Comparison of ENCODE assay signal across 12 mouse cellular contexts in the genomic region with DNA sequence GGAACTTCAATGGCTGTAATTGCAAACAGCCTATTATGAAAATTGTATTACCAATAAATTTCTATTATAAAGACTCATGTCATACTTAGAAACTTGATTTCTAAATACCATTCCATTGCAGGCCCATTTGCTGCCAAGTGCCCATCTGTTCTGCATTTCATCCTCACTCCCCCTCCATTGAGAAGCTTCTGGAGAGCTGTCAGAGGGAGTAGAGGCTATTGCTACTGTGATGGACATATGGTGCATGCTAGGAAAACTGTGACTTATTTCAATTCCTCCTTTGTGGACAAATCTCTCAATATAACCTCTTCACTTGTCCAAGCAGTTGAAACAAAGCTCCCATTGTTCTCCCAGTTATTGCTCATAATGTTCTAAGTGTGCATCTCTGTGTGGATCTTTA. TPM values are rescaled to one million over a fixed set of nuclear protein-coding genes. Genes with fewer than 3 reads are reported as not detected.
A peak's percentile ranks its signal among the peaks of the same experiment; 100 is the strongest.
DNase-seq lines count a peak whose midpoint lies in the region; ATAC-seq and TF ChIP-seq lines count a peak whose summit lies in the region.
"Had no signal": no experiment of that assay in that cellular context is flagged by ENCODE, and none has a peak within 500 bp of the region (broad histone marks: within the 10 kb centered on the region; RNA-seq: fewer than 3 reads in every experiment).

No protein-coding gene starts in this region.

- no peaks in the 10 kb centered on the region for H3K36me3 ChIP-seq in hindbrain, postnatal 0 days (ENCODE audit: insufficient read depth, low read length)
- H3K36me3 ChIP-seq in hindbrain, embryonic 16.5 days (ENCODE audit: control insufficient read depth, insufficient read depth, low read length), result 0 out of 2 replicates have a peak, but pooled peaks cover 2% of the 10 kb centered on the region

- ATAC-seq in hindbrain, postnatal 0 days, result peak; percentile 51; the same call in 1 of the 2 replicates
- ATAC-seq in hindbrain, embryonic 16.5 days, result no peak

- no peak overlapping the region for H3K9ac ChIP-seq in hindbrain, postnatal 0 days (replicated peaks; ENCODE audit: low read length)
- H3K9ac ChIP-seq in hindbrain, embryonic 16.5 days (ENCODE audit: low read depth, low read length), result no peak overlapping the region
- H3K9ac ChIP-seq: hindbrain, embryonic 13.5 days had no signal

- H3K27ac ChIP-seq in hindbrain, postnatal 0 days, result no peak overlapping the region
- H3K27ac ChIP-seq in hindbrain, embryonic 16.5 days (ENCODE audit: low read depth, low read length), result no peak overlapping the region
- H3K27ac ChIP-seq: heart, adult 2 months; hindbrain, embryonic 13.5 days; macrophage had no signal

- no peaks in the 10 kb centered on the region for H3K4me1 ChIP-seq in hindbrain, postnatal 0 days (ENCODE audit: insufficient read depth, low read length)
- H3K4me1 ChIP-seq in hindbrain, embryonic 16.5 days (ENCODE audit: control insufficient read depth, insufficient read depth, low read depth, low read length), result no peaks in the 10 kb centered on the region
- H3K4me1 ChIP-seq: hindbrain, embryonic 13.5 days had no signal

- H3K9me3 ChIP-seq in hindbrain, postnatal 0 days (ENCODE audit: low read length), result no peaks in the 10 kb centered on the region
- H3K9me3 ChIP-seq in hindbrain, embryonic 16.5 days (ENCODE audit: control insufficient read depth, low read length), result no peaks in the 10 kb centered on the region
- H3K9me3 ChIP-seq: hindbrain, embryonic 13.5 days had no signal

- no peak overlapping the region for H3K4me2 ChIP-seq in hindbrain, postnatal 0 days (ENCODE audit: low read depth, low read length)
- no peak overlapping the region for H3K4me2 ChIP-seq in hindbrain, embryonic 16.5 days (ENCODE audit: low read length)
- H3K4me2 ChIP-seq: hindbrain, embryonic 13.5 days had no signal

- DNase-seq in hindbrain, postnatal 0 days (ENCODE audit: low spot score), result peak; percentile 27
- DNase-seq in right cerebral cortex, postnatal 10 days (ENCODE audit: low spot score in 2 of 2), result peak; percentile 33 to 52
- no peak for DNase-seq in right cerebral cortex, postnatal 14 days
- DNase-seq in layer of hippocampus, adult 18-20 months (ENCODE audit: low spot score in 2 of 2), result peak; percentile 61 to 74
- DNase-seq in ovary, postnatal 10 days (ENCODE audit: low spot score), result no peak
- DNase-seq in kidney, adult 9 months, result no peak
- DNase-seq in adrenal gland, adult 8-10 months, result no peak
- DNase-seq: heart, adult 2 months had no signal

- H3K27me3 ChIP-seq in hindbrain, postnatal 0 days (ENCODE audit: insufficient read depth, low read length), result no peaks in the 10 kb centered on the region
- H3K27me3 ChIP-seq in hindbrain, embryonic 16.5 days (replicated peaks; ENCODE audit: control insufficient read depth, insufficient read depth, low read length), result no peaks in the 10 kb centered on the region
- H3K27me3 ChIP-seq: hindbrain, embryonic 13.5 days had no signal

- TF ChIP-seq CTCF in hindbrain, postnatal 0 days (IDR thresholded peaks at IDR 0.05; ENCODE audit: low read depth), result no peak

- H3K4me3 ChIP-seq in hindbrain, postnatal 0 days (ENCODE audit: low read length), result no peak overlapping the region
- no peak overlapping the region for H3K4me3 ChIP-seq in hindbrain, embryonic 16.5 days (ENCODE audit: low read length)
- H3K4me3 ChIP-seq: heart, adult 2 months; hindbrain, embryonic 13.5 days; myocyte had no signal

RNA-seq across cellular contexts. Expression of a gene that starts 19.9 kb away (rescaled TPM):
- 29.7 and 35.1 TPM in 2 replicates for total RNA-seq in hindbrain, postnatal 0 days (2014; rRNA removed)
- polyA plus RNA-seq in hindbrain, postnatal 0 days (2015; fragmentation: Nextera tagmentation; extraction: Ambion mirVana), result 17.3 and 18.9 TPM in 2 replicates
- 20.1 and 20.9 TPM in 2 replicates for polyA plus RNA-seq in hindbrain, embryonic 16.5 days (2015; fragmentation: Nextera tagmentation; extraction: Ambion mirVana)
- 10 to 100 TPM; 24.7 to 25.2 TPM for total RNA-seq in layer of hippocampus, adult 18-20 months (2021)
- total RNA-seq in adrenal gland, adult 8-10 months (2022), result 10 to 100 TPM; 21.6 to 32.9 (median 26.8) TPM

RNA-seq across cellular contexts. Expression of a gene that starts 23.6 kb away (rescaled TPM):
- 34.8 and 47.4 TPM in 2 replicates for total RNA-seq in hindbrain, postnatal 0 days (2014; rRNA removed)
- 66.2 and 67.7 TPM in 2 replicates for polyA plus RNA-seq in hindbrain, postnatal 0 days (2015; fragmentation: Nextera tagmentation; extraction: Ambion mirVana)
- 64.9 and 71.4 TPM in 2 replicates for polyA plus RNA-seq in hindbrain, embryonic 16.5 days (2015; fragmentation: Nextera tagmentation; extraction: Ambion mirVana)
- 10 to 100 TPM; 66.7 to 69.1 TPM for total RNA-seq in layer of hippocampus, adult 18-20 months (2021)
- 10 to 100 TPM; 66.0 to 72.6 (median 68.5) TPM for total RNA-seq in adrenal gland, adult 8-10 months (2022)

Comparison
In these comparisons a context has a peak if more than half of its experiments do, and no peak if none do; other contexts are left out.
1. DNase-seq: peak in hindbrain, postnatal 0 days (single experiment), right cerebral cortex, postnatal 10 days (2 of 2) and layer of hippocampus, adult 18-20 months (2 of 2); none in right cerebral cortex, postnatal 14 days (single experiment), ovary, postnatal 10 days (single experiment), kidney, adult 9 months (single experiment) and adrenal gland, adult 8-10 months (single experiment).